Mouse (Mus musculus) kidney, postnatal 14 days (tissue): Measurements from ENCODE around the gene Kdm5b.

ENCODE experiments used
- DNase-seq: peaks from one replicate; pipeline ENCODE4 v3.0.0; 2022; ENCODE audit warnings: mixed read lengths

Gene Kdm5b

GRCm38 (mm10) chr1:134597339-134598054 lies 37.5 kb downstream of the Kdm5b start:
- DNase-seq: no peak

GRCm38 (mm10) chr1:134604086-134604485 lies 44.1 kb downstream of the Kdm5b start:
- DNase-seq: no peak

DNA sequence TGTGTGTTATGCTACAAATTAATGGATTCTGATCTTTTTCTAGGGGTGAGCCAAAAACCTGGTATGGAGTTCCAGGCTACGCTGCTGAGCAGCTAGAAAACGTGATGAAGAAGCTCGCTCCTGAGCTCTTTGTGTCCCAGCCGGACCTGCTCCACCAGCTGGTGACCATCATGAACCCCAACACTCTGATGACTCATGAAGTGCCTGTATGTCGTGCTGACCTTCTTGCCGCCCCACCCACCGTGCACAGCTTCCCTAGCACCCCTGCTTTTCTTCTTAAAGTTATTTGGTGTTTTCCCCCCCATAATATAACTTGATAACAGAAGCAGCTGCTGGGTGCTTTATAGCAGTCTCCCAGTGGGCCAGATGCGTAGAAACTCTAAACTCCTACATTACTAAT lies 45.7 kb downstream of the Kdm5b start:
- no peak for DNase-seq

DNA sequence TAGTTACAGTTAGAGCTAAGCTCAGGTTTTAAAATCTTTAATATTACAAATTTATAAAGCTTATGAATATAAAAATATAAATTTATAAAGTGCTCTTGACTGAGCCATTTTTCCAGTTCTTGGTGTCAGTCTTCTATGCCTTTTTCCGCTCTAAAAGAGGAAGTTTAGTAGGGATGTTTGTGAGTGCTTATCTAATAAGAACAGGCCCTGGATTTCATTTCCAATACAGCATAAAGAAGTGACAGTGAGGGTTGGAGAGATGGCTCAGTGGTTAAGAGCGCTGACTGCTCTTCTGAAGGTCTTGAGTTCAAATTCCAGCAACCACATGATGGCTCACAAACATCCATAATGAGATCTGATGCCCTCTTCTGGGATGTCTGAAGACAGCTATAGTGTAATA lies 46.4 kb downstream of the Kdm5b start:
- no peak for DNase-seq

DNA sequence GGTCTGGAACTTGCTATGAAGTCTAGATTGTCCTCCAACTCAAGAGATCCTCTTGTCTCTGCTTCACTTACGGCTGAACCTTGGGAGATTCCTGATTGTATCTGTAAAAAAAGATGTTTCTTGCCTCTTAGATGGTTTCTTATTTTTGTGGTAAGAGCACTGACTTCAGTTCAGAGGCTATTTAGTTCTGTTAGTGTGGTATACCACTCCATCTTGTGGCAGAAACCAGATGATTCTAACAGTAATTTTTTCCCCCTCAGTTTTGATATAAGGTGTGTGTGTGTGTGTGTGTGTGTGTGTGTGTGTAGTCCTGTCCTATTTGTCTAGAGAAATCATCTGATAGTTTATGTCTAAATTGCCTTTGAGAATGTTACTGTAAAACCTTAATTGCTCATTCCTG lies 47.3 kb downstream of the Kdm5b start:
- DNase-seq: no peak

GRCm38 (mm10) chr1:134609172-134609571 lies 49.2 kb downstream of the Kdm5b start:
- no peak for DNase-seq

GRCm38 (mm10) chr1:134614554-134614953 lies 54.6 kb downstream of the Kdm5b start:
- no peak for DNase-seq

- DNase-seq: no peak
These were observed 55.0 kb downstream of the Kdm5b start for GRCm38 (mm10) chr1:134614988-134615387.

DNA sequence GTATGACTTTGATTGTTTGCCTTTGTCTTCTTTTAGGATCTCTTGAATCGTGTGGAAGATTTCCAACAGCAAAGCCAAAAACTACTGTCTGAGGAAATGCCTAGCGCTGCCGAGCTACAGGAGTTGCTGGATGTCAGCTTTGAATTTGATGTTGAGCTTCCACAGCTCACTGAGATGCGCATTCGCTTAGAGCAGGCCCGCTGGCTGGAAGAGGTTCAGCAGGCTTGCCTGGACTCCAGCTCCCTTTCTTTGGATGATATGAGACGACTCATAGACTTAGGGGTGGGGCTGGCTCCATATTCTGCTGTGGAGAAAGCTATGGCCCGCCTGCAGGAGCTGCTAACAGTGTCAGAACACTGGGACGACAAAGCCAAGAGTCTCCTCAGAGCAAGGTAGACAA lies 57.7 kb downstream of the Kdm5b start:
- no peak for DNase-seq

DNA sequence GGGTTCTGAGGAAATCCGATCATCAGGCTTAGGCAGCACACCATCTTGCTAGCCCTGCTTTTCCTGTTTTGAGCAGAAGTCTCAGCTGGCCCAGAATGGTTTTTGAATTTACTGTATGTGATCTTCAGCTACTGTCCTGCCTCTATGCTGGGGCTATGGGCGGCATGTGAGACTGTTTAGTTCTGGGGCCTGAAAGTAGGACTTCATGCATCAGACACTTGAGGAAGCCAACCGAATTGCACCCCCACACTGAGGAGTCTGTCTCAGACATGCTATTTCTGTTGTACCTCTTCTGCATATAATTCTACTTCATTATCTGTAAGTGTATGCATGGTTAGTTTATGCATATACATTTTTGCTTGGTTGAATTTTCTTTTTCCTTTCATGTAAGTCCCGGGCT lies 65.4 kb downstream of the Kdm5b start:
- no peak for DNase-seq

DNA sequence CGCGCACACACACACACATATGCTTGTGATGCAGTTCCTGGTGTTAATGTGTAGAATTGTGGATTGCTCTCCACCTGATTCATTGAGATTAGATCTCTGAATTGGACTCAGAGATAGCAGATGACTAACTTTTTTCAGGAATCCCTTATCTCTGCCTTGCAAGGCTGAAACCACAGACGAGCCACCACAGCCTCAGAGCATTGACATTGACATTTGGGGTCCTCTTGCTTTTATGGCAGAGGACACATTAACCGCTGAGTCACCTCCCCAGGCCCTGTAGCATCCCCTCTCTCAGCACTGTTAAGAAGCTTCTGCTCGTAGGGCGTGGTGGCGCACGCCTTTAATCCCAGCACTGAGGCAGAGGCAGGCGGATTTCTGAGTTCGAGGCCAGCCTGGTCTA lies 69.5 kb downstream of the Kdm5b start:
- DNase-seq: no peak

DNA sequence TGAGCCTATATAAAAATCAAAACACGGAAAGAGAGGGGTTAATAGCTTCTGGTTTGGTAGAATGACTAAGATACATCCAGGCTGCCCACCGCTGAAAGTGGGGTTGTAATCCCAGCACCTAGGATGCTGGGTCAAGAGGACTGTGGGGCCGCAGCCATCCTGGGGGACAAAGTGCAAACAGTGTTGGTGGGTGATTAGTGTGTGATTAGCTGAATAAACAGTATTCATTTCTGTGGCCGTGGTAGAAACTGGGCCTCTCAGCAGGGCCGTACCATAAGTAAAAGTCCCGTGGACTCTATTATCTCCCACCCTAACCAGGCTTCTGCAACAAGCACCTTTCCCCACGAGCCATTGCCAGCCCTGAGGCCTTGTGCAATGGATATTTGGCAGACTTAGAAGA lies 74.3 kb downstream of the Kdm5b start:
- no peak for DNase-seq

GRCm38 (mm10) chr1:134636245-134636644 lies 76.3 kb downstream of the Kdm5b start:
- DNase-seq: no peak

DNA sequence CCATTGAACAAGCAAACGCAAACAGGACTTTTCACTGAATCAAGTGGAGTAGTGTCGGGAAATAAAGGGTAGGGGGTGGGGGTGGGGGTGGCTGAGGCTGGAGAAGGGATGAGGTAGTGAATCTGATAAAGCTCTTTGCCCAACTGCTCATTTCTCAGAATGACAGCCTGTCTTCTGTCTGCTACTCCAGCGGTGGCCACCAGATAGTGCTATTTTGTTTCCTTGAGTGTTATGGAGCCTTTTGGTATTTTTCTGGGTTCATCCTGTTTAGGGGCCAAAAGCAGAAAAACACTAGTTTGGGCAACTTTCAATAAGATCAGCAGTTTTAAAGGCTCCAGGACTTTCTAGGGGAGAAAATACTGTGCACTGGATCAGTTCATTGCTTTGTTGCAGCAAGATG lies 76.7 kb downstream of the Kdm5b start:
- DNase-seq: peak; percentile 52

DNA sequence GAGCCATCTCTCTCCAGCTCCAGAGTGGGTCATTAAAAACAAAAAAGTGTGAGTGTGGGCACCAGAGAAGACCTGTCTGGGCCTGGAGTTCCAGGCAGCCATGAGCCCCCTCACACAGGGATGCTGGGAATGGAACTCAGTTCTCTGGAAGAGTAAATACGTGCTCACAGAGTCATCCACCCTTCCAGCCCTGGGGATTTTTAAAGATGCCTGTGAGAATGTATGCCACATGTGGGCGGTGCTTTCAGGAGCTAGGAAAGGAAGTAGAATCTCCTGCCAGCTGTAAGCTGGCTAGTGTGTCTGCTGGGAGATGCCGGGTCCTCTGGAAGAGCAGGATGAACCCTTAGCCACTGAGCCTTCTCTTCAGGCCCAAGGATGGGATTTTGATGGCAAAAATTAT lies 78.1 kb downstream of the Kdm5b start:
- no peak for DNase-seq

DNA sequence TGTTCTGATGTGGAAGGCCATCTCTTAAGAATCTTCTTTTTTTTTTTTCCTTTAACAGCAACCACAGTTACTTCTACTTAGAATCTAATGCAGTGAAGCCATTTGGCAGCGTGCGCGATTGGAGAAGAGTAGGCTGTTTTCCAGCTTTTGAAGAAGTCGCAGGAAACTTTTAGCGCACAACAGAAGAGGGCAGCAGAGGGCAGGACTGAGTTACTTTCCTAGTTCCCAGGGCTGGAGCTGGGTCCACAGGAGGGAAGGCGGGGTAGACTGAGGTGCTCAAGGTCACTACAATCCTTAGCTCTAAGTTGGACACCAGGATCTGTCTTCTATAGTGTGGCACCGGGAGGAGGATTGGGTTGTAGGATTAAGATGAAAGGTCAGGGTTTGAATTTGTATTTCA lies 78.6 kb downstream of the Kdm5b start:
- DNase-seq: peak; percentile 55

DNA sequence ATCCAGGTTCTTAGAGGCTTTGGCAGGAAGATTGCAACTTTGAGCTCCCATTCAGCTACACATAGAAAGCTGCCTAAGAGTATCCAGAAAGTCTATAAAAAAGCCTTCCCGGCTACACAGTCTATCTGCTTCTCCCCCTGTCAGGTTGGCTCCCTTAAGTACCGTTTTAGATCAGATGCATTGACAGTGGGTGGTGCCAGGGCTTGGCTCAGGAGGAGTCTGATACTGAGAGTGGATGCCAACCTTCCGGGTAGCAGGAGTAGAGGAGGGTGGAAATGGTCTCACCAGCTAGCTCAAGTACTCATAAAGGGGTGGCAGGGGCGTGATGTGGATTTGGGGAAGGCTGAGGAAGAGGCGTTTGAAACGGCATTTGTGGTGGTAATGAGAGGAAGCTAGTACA lies 79.5 kb downstream of the Kdm5b start:
- no peak for DNase-seq

GRCm38 (mm10) chr1:134641507-134641906 lies 81.5 kb downstream of the Kdm5b start:
- peak; percentile 21 for DNase-seq

DNA sequence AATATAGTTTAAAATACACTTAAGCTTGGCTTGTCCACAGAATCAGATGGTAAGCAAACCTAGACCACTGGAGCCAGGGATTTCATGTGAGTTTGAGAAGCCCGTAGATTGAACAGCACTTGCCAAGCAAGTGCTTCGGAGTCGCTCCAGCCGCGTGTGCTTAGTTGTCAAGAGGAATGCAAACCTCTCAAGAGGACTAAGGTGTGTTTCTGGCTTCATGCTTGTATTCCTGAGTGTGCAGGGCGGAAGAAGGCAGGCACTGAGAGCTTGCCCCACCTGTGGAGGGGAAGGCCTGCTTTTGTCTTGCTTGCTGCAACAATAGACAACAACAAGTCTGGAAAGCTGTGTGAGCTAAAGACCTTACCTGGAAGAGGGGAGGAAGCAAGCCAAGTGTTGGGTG lies 83.7 kb downstream of the Kdm5b start:
- no peak for DNase-seq

GRCm38 (mm10) chr1:134645408-134646200 lies 85.6 kb downstream of the Kdm5b start:
- no peak for DNase-seq

DNA sequence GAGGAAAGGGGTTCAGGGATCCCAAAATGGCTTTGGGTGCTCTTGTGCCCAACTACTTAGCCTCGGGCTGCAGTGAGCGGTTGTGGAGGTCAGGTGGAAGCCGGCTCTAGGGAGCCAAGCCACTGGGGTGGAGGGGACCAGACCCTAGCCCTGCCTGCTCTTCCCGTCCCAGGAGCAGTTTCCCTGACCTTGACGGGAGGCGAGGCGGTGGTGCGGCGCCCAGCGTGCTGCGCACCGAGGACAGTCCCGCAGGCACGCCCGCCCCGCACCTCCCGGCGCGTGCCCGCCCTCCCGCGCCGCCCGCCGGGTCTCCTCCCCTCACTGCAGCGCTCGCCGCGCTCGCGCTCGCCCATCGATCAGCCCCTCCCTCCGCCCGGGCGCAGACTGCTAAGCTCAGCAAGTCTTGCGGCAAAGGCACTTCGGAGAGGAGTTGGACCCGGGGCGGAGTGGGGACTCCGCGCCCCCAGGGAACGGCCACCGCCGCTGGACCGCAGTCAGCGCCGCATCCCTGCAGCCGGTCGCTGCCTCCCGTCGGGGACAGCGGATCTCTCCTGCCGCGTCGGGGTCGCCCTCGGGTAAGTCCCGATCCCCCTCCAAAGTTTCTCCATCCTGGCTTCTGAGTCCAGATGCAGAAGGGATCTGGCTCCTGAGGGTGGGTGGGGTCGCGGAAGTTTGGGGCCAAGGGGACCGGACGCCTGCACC lies 86.4 kb downstream of the Kdm5b start, which contains the start of gene Syt2:
Gene Syt2, plus strand, starts transcription at position 417 of the 702 bp plus-strand sequence.
- DNase-seq: peak; percentile 59

DNA sequence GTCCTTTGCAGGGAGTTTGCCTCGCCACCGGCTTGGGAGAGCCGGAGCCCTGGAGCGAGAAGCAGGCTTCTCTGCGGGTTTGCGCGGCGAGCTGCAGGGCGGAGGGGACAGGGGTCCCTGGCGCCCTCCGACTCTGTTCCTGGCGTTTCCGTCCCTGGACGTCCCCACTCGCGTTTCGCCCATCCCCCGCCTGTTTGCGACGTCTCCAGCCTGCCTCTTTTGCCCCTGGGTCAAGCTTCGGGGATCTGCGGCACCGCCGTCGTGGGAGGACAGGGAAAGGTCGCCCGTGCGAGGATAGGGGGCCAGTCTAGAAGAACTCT lies 87.0 kb downstream of the Kdm5b start:
- DNase-seq: no peak

DNA sequence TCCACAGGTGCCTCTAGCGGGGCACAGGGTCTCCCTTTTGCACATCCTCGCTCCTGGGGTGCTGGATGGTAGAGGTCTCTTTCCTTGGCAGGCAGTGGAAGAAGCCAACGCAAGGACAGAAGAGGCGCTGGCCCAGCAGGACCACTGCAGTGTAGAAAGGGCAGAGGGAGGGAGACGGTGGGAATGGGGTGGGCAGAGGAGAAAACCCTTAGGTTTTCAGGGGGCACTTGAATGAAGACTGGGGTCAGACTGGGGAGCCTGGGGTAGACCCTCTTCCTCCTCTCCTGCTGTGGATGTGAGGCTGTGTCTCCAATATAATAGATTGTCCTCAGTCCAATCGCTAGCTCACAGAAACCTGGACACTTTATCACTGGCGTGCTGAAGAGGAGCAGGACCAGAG lies 87.6 kb downstream of the Kdm5b start:
- no peak for DNase-seq

DNA sequence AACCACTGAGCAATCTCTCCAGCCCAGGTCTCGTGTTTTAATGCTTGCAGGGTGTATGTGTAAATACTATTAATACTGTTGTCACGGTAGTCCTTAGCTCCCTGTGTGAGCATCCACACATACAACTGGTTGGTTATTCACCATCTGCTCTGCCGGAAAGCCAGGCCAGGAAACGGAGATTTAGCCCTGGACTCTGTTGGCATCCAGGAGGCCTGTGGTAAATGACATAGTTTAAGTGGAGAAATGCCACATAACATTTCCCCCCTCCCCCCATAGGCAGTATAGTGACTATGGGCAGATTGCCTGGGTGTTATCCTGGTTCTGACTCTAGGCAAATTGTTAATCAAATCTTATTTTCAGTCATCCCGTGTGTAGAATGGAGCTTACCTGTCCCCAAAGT lies 90.8 kb downstream of the Kdm5b start:
- DNase-seq: no peak
